Mouse (Mus musculus) spleen, embryonic (tissue): Measurements from ENCODE around the gene 1700024P04Rik.

Experiments used
- CTCF ChIA-PET: fragments of 350-600 bp; sonication (Branson Sonifier 250); formaldehyde crosslinking; loops from one replicate; lab custom pipeline; 2022; lab: Charles Lee

The 1700024P04Rik gene

DNA sequence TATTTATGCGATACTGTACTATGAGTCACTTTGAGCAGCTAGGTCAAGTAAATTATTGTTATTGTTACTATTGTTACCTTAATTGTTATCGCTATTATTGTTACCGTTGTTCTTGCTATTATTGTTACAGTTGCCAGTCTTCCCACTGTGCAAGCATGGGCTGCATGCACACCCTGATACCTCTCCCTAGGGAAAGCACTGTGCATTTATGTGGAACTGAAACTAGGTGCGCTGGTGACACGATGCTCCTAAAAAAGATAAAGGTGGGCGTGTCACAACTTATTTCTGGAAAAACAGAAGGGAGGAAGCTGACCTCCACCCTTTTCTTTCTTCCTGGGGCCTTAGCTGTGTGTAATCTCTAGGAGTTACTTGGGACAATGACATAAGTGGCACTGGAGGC, 16.4 kb downstream of the 1700024P04Rik start:
- CTCF ChIA-PET = no interaction called here

DNA sequence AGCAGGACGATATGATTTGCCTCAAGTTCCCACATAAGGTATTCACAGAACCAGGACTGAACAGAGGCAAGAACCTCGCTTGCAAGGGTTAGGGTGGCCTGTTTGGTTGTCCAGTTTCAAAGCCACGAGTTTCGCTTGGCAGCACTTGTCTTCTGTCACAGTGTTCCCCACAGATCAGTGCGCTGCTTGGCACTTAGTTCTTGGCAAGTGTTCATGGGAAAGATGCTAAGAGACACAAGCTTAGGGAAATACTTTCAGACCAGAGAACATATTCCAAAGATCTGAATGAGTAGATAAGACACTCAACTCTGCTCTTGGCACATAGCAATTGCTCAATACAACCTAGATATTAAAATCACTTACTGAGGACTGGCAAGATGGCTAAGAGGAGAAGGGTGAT, 17.8 kb downstream of the 1700024P04Rik start:
- CTCF ChIA-PET = no interaction called here

DNA sequence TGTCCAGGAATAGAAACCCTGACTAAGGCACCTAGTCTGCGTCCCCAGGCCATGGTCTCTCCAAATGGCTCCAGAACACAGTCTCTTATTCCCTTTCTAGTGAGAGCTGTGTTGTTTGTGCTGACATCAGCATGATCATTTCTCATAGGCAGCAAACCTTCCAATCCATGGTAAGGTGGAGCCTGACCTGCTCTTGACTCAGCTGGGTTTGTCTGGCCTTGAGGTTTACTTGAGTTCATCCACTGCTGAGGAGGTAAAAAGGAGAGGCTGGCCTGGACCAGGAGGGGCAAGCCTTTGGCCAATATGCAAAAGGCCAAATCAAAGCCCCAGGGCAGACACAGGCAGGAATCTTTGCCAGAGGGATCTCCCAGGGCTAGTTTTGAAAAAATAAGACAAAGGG, 20.8 kb downstream of the 1700024P04Rik start:
- CTCF ChIA-PET = no interaction called here

DNA sequence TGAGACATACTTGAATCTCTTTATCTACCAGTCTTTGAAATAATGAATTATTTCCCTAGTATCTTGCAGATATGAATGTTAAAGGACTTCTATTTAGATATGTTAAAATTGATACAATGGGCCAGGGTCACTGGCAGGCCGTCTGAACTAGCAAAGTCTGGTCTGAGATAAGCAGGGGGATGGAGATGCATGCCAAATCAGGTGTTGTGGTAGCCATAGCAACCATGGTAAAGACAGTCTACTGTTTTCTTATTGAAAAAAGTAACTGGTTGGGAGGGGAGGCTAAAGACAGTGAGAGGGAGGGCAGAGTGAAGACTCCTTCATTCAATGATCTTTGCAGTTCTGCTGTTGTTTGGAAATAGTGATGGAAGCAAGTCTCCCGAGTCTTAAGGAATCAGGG, 26.2 kb downstream of the 1700024P04Rik start:
- CTCF ChIA-PET = no interaction called here

DNA sequence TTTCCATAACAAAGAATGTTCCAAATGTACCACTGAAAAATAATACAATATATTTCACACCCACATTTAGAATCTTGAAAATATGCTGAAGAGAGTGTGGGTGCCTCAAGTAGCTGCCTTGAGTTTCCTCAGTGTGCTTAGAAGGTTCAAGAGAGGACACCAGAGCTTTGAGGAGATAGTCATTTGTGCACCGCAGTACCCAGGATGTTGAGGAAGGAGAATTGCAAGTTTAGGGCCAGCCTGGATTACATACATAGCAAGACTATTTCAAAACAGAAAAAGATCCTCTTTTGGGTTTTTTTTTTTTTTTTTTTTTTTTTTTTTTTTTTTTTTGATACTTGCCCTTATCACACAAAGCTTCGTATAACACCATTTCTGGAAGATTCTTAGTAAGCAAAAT, 28.2 kb downstream of the 1700024P04Rik start:
- CTCF ChIA-PET = no interaction called here

DNA sequence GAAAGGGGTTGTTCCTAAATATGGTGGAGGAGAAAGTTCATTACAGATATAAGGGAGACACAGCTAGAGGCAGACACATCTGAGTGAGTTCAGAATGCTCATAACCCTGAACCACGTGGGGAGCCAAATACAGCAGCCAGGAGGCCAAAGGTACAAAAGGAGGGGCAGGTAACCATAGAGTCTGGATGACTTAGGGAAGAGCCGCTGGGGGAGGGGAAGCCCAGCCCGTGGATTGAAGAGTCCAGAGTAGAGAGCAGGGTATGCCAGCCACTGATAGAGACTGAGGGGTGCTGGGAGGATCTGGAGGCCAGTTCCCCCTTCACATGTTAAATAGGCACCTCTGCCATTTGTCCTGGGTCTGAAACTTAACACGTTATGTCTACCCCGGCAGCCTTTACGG, 28.7 kb downstream of the 1700024P04Rik start:
- CTCF ChIA-PET = no interaction called here

DNA sequence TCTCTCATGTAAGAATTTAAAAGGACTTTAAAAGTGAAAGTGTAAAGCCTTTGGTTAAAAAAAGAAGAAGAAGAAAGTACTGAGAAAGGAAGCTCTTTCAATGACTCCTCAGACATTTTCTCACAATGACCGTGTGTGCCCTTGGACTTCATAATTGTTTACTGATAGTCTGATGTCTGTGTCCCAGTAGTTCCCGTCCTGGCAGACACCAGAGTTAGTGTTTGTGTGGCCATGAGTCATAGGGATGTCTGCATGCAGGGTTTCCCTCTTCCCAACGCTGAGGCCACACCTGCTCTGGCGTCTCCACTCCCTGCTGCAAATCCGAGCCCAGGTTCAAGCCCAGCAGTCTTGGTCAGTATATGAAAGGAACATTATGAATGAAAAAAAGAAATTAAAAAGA, 29.1 kb downstream of the 1700024P04Rik start:
- CTCF ChIA-PET = no interaction called here

DNA sequence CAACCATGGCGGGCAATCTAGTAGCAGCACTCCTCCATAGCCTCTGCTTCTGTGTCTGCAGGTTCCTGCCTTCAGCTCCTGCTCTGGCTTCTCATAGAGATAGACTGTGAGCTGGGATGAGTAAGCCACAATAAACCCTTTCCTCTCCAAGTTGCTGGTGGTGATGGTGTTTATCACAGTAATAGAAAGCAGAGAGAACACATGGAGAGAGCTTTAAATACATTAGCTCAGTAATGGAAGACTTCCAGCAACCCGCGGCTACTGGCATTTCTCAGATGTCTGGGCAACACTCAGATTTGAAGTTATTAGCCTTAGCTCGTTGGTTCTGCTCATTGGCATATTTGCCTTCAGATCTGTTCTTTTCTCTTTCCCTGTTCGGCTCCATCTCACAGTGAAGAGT, 30.5 kb downstream of the 1700024P04Rik start:
- CTCF ChIA-PET = no interaction called here

DNA sequence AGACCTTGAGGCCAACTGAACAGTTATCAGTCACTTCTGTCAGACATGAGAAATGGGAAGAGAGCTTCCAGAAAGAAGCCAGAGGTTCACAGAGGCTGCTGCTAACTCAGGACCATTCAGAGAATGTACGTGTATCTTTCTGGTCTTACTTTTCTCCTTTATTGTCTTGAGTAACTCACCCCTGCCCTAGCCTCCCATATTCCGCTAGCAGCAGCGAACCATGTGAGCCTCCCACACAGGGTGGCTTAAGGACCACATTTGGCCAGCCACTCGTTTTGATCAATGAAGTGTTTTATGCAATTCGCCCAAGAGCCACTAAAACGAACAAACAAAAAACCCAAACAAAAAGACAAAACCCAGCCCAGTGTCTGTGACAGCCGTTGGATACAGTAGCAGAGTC, 32.4 kb downstream of the 1700024P04Rik start:
- CTCF ChIA-PET = no interaction called here

DNA sequence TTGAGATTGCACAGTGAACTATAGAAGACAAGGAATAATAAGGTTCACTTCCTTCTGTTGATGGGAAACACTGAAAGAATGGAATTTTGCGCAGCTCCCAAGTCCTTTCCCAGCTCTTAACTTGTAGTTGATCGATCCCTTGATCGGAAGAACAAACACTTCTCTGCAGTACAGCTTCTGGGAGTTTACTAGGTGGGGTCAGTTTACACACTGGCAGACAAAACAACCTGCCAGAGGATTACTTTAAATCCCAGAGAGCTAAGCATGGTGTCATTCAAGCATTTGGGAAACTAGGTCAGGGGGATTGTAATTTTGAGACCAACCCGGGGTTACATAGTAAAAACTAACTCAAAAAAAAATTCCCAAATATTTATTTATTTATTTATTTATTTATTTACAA, 36.2 kb downstream of the 1700024P04Rik start:
- CTCF ChIA-PET = no interaction called here

DNA sequence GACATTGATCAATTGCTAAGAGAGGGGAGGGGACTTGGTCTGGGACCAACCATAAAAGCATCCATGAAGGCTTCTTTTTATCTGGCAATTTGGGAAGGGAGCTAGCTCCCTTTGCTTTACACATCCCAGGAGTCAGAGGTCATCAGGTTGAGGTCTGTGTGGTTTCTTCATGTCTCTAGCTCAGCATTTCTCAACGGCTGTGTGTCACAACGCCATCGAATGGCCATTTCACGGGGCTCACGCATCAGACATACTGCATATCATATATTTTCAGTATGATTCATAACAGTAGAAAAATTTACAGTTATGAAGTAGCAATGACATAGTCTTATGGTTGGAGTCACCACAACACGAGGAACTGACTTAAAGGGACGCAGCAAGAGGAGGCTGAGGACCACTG, 37.9 kb downstream of the 1700024P04Rik start:
- CTCF ChIA-PET = interaction anchor here (0.7 to 1.1 kb wide), 2 partner anchors 16 to 19 kb away, joined by 3 read pairs; no protein-coding TSS in a partner anchor

DNA sequence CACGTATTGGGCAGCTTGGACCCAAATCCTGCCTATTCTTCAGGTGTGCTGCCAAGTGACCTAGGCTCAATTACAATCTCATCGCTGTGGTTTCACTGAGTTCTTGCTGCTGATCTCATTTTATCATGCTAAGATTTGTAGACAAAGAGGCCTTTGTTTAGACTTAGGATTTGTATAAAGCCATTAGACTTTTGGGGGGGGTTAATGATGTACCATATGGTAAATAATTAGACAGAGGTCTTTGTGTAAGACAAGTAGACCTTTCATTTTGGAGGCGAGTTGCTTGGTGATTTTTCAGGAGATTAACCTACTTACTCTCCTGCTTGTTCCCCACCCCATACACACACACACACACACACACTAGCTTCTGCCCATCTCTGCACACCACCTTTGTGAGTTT, 38.5 kb downstream of the 1700024P04Rik start:
- CTCF ChIA-PET = interaction anchor here (0.5 to 0.7 kb wide), 2 partner anchors 15 to 162 kb away, joined by 3 to 5 read pairs; no protein-coding TSS in a partner anchor

DNA sequence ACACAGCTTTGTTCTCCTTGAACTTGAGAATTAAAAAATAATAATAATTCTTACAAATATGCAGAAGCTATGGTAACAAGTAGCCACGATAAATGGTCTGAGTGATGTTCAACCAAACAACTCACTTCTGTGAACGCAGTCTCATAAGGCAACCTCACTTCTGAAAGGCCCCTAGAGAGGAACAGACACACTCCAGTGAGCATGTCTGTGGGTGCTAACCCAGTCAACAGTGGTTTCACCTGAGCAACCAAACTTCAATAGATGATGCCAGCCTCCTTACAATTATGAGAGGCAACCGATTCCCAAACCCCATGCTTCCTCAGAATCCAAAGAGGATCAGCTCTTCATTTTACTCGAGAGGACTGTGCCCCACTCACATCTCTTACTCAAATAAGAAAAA, 39.0 kb downstream of the 1700024P04Rik start:
- CTCF ChIA-PET = interaction anchor here (0.5 kb wide), 1 partner anchor 163 kb away, joined by 5 read pairs; no protein-coding TSS in a partner anchor

DNA sequence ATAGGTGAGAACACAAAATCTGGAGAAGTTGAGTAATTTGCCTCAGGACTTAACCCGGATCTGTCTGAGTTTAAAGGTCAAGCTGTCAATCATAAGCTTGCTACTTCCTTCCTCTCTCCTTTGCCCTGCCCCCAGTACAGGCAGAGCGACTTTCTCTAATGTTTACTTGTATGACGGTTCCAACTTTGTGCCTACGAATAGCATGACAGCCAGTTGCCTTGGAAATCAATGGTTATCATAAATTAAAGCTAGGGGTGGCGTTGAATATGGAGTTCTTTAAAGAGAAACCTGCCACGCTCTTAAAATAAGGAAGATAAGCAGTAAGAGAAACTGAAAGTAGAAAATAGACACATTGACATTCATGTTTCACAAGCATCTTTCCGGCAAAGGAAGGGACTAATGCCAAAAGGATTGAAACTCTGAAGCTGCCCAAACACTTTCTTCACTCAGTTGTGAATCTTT, 39.7 kb downstream of the 1700024P04Rik start:
- CTCF ChIA-PET = no interaction called here

DNA sequence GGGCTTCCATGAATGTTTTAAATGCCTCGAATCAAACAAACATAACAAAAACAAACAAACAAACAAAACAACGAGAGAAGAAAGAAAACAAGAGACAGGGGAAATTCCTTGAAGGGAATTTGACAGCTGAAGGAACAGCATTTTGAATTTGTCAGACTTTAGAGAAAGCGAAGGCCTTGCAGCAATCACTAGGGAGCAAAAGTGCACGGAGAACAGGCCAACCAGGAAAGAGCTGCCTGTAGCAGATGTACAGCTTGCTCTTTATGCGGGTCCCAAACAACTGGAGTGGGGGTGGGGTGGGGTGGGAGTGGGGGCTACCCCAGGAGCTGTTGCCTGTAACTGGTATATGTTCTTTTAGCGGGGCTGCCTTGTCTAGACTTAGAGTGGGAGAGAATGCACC, 42.0 kb downstream of the 1700024P04Rik start:
- CTCF ChIA-PET = interaction anchor here (0.5 to 0.7 kb wide), 2 partner anchors 16 to 94 kb away, joined by 3 to 5 read pairs; partner anchors contain the start of gene Tnpo1

DNA sequence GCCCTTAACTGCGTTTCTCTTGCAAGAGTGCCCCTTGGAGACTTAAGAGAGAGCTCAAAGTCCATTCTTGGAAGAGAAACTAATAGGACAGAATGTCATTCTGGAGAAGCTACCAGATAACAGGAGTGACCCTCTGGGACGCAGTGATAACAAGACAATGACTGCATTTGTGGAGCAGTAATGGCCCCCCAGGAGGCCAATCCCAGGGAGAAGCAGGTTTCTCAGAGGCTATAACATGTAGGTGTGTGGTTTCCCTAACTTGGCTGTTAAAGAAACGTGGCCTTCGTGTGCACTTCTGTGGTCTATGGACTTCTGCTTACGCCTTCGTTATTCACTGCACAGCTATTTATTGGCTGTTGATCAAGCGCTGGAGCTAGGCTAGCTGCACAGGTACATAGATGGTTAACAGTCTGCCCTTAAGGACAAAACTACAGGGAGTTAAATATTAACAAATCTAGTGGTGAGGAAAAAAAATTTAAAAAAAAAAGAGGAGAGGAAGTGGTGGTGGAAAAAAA, 42.5 kb downstream of the 1700024P04Rik start:
- CTCF ChIA-PET = interaction anchor here (0.5 to 0.7 kb wide), 2 partner anchors 16 to 94 kb away, joined by 3 to 5 read pairs; partner anchors contain the start of gene Tnpo1

DNA sequence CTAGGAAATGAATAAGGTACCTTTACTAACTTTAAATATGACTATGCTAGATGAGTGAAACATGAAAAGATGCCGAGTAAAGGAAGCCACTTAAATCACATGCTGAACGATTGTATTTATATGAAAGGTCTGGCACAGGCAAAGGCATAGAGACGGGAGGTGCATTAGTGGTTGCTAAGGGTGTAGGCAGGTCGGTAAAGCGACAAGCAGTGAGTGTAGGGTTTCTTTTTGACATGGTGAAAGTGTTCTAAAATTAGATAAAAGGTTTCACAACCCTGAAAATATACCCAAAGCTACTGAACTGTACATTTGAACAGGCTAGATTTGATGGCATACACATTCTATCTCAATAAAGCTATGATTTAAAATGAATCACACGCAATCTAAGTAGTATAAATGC, 47.3 kb downstream of the 1700024P04Rik start:
- CTCF ChIA-PET = no interaction called here
